Mouse (Mus musculus) forebrain, embryonic 12.5 days (tissue): Measurements from ENCODE around the gene Plce1. TPM values are rescaled to one million over a fixed set of nuclear protein-coding genes. Genes with fewer than 3 reads are reported as not detected.
A peak's percentile ranks its signal among the peaks of the same experiment; 100 is the strongest.

ENCODE experiments used
- ATAC-seq: fragments of 200-750 bp; cut with Nextera tagmentation; 2 replicates; pipeline ENCODE4 v1.8.0; 2017; ENCODE audit warnings: moderate TSS enrichment; ENCODE audit not compliant: low FRiP score
- H3K27ac ChIP-seq: fragments of 300-500 bp; sonication (generic); 2 replicates; pipeline ENCODE4 v1.5.1; 2016; ENCODE audit warnings: mild to moderate bottlenecking
- H3K27me3 ChIP-seq: fragments of 300-500 bp; sonication (generic); 2 replicates; pipeline ENCODE4 v1.6.1; 2016; ENCODE audit warnings: mild to moderate bottlenecking
- H3K36me3 ChIP-seq: fragments of 300-500 bp; sonication (generic); replicated peaks from 2 replicates; pipeline ENCODE4 v1.6.1; 2016; ENCODE audit warnings: mild to moderate bottlenecking
- H3K4me1 ChIP-seq: fragments of 300-500 bp; sonication (generic); 2 replicates; pipeline ENCODE4 v1.6.1; 2016
- H3K4me2 ChIP-seq: fragments of 300-500 bp; sonication (generic); 2 replicates; pipeline ENCODE4 v1.6.1; 2016; ENCODE audit warnings: mild to moderate bottlenecking, moderate library complexity
- H3K4me3 ChIP-seq: fragments of 300-500 bp; sonication (generic); replicated peaks from 2 replicates; pipeline ENCODE4 v1.5.1; 2016; ENCODE audit warnings: mild to moderate bottlenecking
- H3K9ac ChIP-seq: fragments of 300-500 bp; sonication (generic); 2 replicates; pipeline ENCODE4 v1.6.1; 2016; ENCODE audit warnings: mild to moderate bottlenecking
- H3K9me3 ChIP-seq: fragments of 300-500 bp; sonication (generic); 2 replicates; pipeline ENCODE4 v1.6.1; 2016
- WGBS: fragments of 180-500 bp; shearing (Covaris S2); methylation state at CpG from one replicate; pipeline ENCODE4 v1.1.7; 2016; 5-methylcytosine and 5-hydroxymethylcytosine counted together
- polyA plus RNA-seq: library from polyadenylated mRNA; unstranded; fragments of >200 nt; fragmentation: Nextera tagmentation; extraction: Ambion mirVana; gene quantifications from 2 replicates; pipeline ENCODE4 v1.2.1, GENCODE M21; 2016

Gene Plce1
- polyA plus RNA-seq, 1 experiment from 2014 or later = 6.2 TPM

DNA sequence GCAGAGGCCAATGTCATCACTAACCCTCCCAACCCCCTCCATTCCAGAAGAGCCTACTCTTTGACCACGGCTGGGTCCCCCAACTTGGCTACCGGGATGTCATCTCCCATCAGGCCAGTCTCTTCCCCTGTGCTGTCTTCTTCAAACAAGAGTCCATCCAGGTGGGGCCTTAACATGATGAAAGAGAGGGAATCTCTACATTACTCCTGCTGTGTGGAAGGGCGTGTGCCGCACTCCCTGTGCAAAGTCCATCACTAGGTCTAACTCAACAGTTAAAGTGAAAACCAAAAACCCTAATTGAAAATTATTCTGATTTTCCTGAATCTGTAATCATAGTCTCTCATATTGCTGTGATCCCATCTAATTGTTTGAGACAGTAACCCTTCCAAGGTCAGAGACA is 240.9 kb downstream of the Plce1 start:
- H3K4me2 ChIP-seq = no peak overlapping the region
- no peaks in the 10 kb centered on the region for H3K4me1 ChIP-seq
- H3K9me3 ChIP-seq = no peaks in the 10 kb centered on the region
- no peaks in the 10 kb centered on the region for H3K27me3 ChIP-seq
- H3K27ac ChIP-seq = no peak overlapping the region
- no peak for ATAC-seq
- WGBS = 93% methylated on average over 4 of the region's 4 CpGs
- H3K36me3 ChIP-seq = no peaks in the 10 kb centered on the region
- H3K9ac ChIP-seq = no peak overlapping the region
- no peak overlapping the region for H3K4me3 ChIP-seq

DNA sequence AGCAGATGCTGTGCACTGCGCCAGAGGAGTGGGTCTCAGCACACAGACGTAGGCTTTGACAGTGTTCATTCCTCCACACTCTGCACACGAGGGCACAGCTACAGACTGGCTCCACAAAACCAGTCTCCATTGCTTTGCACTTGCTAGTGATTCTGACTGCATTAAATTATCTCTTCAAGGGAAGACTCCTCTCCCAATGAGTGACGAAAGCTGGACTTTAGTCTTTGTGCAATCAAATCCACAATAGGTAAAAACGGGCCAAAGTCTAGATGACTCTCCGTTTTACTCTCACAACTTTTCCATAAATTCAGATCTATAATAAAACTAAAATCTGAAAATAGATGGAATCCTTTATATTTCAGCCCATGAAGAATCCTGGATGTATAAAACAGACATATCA is 242.1 kb downstream of the Plce1 start:
- no peak for ATAC-seq
- Histone ChIP-seq H3K27me3 (no peaks in the 10 kb centered on the region), H3K4me1 (no peaks in the 10 kb centered on the region), H3K4me2 (no peak overlapping the region), H3K9me3 (no peaks in the 10 kb centered on the region), H3K27ac (no peak overlapping the region), H3K36me3 (no peaks in the 10 kb centered on the region), H3K9ac (no peak overlapping the region), H3K4me3 (no peak overlapping the region)
- WGBS = 81% methylated on average over 6 of the region's 6 CpGs

DNA sequence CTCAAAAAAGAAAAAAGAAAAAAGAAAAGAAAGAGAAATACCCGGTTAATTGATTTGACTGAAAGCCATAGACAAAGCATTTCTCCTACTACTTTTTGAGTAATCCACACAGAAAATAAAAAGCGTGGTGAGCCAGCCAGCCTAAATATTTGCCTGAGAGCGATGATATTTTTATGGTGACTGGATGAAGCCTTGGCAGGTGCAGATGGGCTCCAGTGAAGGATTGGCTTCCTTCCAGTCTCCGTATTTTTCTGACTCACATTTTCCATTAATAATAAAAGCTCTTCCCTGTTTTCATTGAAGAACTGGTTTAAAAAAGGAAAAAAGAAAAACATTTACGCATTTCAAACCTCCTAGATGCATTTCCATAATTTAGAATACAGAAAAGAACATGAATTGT is 243.1 kb downstream of the Plce1 start:
- H3K36me3 ChIP-seq = no peaks in the 10 kb centered on the region
- no peaks in the 10 kb centered on the region for H3K27me3 ChIP-seq
- H3K9ac ChIP-seq = no peak overlapping the region
- H3K4me3 ChIP-seq = no peak overlapping the region
- WGBS = 56% methylated on average over 5 of the region's 5 CpGs
- no peak for ATAC-seq
- H3K9me3 ChIP-seq = no peaks in the 10 kb centered on the region
- H3K27ac ChIP-seq = no peak overlapping the region
- H3K4me2 ChIP-seq = no peak overlapping the region
- H3K4me1 ChIP-seq = peaks cover 4% of the 10 kb centered on the region; the same call in 1 of the 2 replicates

DNA sequence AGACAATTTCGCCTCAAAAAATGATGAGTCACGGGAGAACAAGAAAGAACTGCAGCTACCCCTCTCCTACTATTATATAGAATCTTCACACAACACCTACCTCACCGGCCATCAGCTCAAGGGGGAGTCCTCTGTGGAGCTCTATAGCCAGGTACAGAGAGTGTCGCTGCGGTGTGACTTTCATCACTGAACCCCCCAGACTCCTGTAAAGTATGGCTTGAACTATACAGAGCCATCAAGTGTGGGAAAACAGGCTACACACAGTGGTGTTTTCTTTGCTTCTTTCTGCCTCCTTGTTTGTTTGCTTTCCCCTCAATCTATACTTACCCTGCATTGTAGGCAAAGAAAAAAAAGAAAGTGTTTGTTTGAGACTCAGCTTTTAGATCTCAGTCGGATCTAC is 247.9 kb downstream of the Plce1 start:
- Histone ChIP-seq H3K4me1 (peaks cover 9% of the 10 kb centered on the region), H3K27ac (no peak overlapping the region), H3K4me2 (no peak overlapping the region), H3K4me3 (no peak overlapping the region), H3K27me3 (no peaks in the 10 kb centered on the region), H3K9ac (no peak overlapping the region), H3K9me3 (no peaks in the 10 kb centered on the region), H3K36me3 (no peaks in the 10 kb centered on the region)
- WGBS = 69% methylated on average over 6 of the region's 6 CpGs
- no peak for ATAC-seq

DNA sequence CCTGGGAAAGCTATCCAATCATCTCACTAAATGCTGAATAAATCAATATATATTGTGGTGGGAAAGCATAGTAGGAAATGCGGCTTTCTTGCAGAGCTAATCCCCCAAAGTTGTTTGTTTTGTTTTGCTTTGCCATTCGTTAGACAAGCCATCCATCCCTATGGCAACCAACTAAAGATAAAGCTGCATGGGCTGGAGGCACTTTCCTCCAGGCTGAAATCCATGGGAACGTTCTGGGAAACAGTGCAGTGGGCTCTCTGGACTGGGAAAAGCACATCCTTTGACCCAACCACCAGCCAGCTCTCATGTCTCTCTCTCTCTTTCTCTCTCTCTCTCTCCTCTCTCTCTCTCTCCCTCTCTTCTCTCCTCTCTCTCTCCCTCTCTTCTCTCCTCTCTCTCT is 248.4 kb downstream of the Plce1 start:
- ATAC-seq = peak; percentile 51; the same call in 1 of the 2 replicates
- Histone ChIP-seq H3K27me3 (no peaks in the 10 kb centered on the region), H3K4me3 (no peak overlapping the region), H3K4me1 (peaks cover 9% of the 10 kb centered on the region), H3K4me2 (no peak overlapping the region), H3K9ac (no peak overlapping the region), H3K9me3 (no peaks in the 10 kb centered on the region), H3K36me3 (no peaks in the 10 kb centered on the region), H3K27ac (no peak overlapping the region)
- WGBS = 7% methylated on average over 3 of the region's 3 CpGs

DNA sequence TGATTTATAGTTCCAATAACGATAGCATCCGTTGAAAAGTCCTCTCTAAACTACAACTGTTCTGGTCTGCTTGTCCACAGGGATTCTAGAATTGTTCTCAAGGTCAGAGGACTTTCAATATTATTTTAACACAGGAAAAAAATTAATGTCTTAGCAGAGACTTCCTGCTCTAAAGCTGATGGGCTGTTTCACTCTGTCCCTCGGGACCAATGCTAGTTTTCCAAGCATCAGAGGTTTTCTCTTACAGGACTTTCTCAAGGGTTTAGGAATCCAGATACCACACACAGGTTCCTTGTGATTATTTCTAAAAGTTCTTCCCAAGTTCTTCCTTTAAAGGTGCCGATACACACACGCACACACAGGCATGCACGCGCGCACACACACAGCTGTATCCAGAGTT is 263.6 kb downstream of the Plce1 start:
- no peak for ATAC-seq
- no peak overlapping the region for H3K4me2 ChIP-seq
- no peaks in the 10 kb centered on the region for H3K27me3 ChIP-seq
- 86% methylated on average over 8 of the region's 8 CpGs for WGBS
- no peak overlapping the region for H3K9ac ChIP-seq
- H3K27ac ChIP-seq = no peak overlapping the region
- H3K9me3 ChIP-seq = no peaks in the 10 kb centered on the region
- no peaks in the 10 kb centered on the region for H3K4me1 ChIP-seq
- no peak overlapping the region for H3K4me3 ChIP-seq
- H3K36me3 ChIP-seq = no peaks in the 10 kb centered on the region

DNA sequence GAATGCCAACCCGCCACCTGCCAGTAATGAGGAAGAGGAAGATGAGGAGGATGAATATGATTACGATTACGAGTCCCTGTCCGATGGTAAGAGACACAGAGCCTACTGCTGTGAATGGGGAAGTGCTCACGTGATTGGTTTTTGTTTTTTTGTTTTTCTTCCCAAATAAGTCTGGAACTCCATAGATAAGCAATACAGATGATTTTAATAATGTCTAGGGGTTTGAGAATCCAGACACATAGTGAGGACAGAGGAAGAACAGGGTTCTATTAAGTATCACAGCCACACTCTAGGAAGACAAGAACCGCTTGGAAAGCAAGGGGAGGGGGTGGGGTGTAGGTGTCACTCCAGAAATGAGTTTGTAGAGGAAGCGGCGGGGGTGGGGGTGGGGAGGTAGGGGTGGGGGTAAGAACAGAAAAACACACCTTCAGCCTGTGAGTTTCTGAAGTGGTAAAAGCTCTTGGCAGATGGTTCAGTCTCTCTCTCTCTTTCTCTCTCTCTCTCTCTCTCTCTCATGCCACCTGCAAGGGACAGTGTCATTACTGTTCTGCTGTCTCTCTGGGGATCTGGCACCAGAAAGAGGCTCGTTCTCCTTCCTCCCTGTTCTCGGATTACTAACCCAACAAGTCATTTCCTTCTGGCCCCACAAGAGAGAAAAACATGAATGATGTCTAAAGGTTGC is 265.0 kb downstream of the Plce1 start:
- H3K4me2 ChIP-seq = no peak overlapping the region
- WGBS = 76% methylated on average over 10 of the region's 10 CpGs
- no peaks in the 10 kb centered on the region for H3K27me3 ChIP-seq
- no peak overlapping the region for H3K9ac ChIP-seq
- H3K36me3 ChIP-seq = no peaks in the 10 kb centered on the region
- no peak overlapping the region for H3K4me3 ChIP-seq
- H3K9me3 ChIP-seq = no peaks in the 10 kb centered on the region
- H3K4me1 ChIP-seq = no peaks in the 10 kb centered on the region
- no peak for ATAC-seq
- H3K27ac ChIP-seq = no peak overlapping the region

DNA sequence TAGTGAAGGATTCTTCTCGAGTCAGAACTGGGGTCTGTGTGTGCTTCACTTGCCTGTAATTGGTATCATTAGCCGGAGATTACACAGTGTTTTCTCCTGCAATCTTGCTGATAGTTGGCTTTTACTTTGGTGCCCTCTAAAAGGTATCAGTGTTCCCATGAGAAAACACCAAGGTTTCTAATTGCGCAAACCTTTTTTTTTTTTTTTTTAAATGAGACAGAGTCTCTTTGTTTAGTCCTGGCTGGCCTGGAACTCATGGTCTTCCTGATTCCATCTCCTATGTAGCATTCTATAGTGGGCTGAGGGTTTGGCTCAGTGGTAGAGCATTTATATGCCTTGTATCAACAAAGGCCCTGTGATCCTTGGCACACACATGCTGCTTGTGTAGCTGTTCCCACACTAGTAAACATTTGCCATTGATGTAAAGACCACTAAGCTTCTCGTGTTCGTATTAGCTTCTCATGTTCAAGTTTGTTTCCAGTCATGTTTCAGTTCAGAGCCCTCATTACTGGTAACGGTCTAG is 265.6 kb downstream of the Plce1 start:
- 70% methylated on average over 6 of the region's 6 CpGs for WGBS
- H3K9ac ChIP-seq = no peak overlapping the region
- no peaks in the 10 kb centered on the region for H3K4me1 ChIP-seq
- H3K4me2 ChIP-seq = no peak overlapping the region
- H3K36me3 ChIP-seq = no peaks in the 10 kb centered on the region
- ATAC-seq = no peak
- H3K9me3 ChIP-seq = no peaks in the 10 kb centered on the region
- H3K27ac ChIP-seq = no peak overlapping the region
- H3K27me3 ChIP-seq = no peaks in the 10 kb centered on the region
- H3K4me3 ChIP-seq = no peak overlapping the region

DNA sequence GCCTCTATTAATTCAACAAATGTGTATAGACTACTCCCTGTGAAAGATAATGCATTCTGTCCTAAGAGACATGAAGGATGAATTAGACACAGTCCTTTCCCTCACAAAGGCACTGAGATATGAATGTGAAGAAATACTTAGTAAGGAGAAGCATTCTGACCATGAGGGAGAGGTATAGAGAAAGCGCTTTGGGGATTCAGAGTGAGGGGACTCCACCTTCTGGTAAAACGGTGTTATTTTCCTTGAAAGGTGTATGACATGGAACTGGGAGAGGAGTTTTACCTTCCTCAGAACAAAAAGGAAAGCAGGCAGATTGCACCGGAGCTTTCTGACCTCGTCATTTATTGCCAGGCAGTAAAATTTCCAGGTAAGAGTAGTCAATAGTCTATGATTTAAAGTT is 269.3 kb downstream of the Plce1 start:
- Histone ChIP-seq H3K4me3 (no peak overlapping the region), H3K9ac (no peak overlapping the region), H3K27ac (no peak overlapping the region), H3K27me3 (no peaks in the 10 kb centered on the region), H3K9me3 (no peaks in the 10 kb centered on the region), H3K4me1 (no peaks in the 10 kb centered on the region), H3K4me2 (no peak overlapping the region), H3K36me3 (no peaks in the 10 kb centered on the region)
- WGBS = 70% methylated on average over 4 of the region's 4 CpGs
- ATAC-seq = no peak

DNA sequence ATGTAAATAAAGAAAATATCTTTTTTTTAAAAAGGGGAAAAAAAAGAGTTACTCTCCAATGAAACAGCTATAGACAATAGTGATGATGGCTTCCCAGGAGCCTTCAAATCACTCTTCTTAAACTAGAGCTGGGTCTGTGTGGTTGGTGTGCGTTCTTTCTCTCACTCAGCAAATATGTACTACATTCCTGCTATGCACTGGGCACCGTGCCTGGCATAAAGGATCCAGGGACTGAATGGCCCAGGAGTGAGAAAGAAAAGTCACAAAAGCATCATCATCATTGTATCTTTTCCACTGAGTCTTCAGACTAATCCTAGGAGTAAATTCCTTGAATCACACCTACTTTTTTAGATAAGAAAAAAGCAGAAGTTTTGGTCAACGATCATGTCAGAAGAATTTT is 276.3 kb downstream of the Plce1 start:
- 88% methylated on average over 3 of the region's 3 CpGs for WGBS

DNA sequence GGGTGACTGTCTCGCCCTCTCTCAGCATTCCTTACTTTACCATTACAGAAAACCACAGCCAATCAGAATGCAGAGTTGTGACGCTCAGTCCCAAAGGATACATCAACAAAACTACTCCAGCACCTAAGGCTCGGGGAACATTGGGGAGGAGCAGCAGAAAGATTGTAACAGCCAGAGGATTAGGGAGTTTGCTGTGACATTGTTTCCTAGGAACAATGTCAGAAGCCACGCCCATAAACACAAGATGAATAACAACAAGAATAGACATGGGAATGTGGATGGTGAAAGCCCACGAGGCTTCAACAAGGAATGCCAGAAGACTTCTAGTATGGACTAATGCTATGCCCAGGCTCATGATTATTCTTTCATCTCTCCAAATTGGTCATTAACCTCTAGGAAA is 277.1 kb downstream of the Plce1 start:
- Histone ChIP-seq H3K9me3 (no peaks in the 10 kb centered on the region), H3K4me1 (no peaks in the 10 kb centered on the region), H3K4me2 (no peak overlapping the region), H3K27ac (no peak overlapping the region), H3K27me3 (no peaks in the 10 kb centered on the region), H3K36me3 (no peaks in the 10 kb centered on the region), H3K4me3 (no peak overlapping the region), H3K9ac (no peak overlapping the region)
- 58% methylated on average over 5 of the region's 5 CpGs for WGBS
- no peak for ATAC-seq

More for the DNA sequence above, 276.3 kb downstream of the Plce1 start:
- Histone ChIP-seq H3K4me3 (no peak overlapping the region), H3K4me1 (no peaks in the 10 kb centered on the region), H3K9ac (no peak overlapping the region), H3K4me2 (no peak overlapping the region), H3K36me3 (no peaks in the 10 kb centered on the region), H3K9me3 (no peaks in the 10 kb centered on the region), H3K27ac (no peak overlapping the region), H3K27me3 (no peaks in the 10 kb centered on the region)
- ATAC-seq = no peak

DNA sequence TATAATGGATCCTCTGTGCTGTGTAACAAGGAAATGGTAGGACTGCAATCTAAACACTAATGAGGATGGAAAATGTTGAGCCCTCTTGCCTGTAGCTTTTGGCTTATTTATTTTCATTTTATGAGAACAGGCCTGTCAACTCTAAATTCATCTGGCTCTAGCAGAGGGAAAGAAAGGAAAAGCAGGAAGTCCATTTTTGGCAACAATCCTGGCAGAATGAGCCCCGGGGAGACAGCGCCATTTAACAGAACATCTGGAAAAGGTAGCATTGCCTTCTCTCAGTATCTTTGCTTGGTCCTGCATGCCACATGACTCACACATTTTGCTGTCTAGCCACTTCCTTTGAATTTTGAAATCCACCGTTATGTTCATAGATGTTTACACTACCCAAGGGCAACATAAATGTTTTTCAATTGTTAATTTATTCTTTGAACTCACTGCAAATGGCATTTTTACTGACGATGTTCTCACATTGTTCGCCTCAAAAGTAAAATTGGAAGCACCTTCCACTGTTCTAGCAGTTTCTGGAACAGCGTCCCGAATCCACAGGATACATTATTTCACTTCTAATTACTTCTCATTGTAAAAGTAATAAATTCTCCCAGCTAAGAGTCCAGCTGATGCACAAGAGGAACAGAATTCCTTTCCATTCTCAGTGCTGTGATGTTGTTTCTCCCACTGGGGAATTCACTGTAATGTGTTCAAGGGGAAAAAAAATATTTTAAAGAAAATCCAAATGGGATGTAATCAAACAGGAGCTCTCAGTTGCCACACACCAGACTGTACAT is 278.0 kb downstream of the Plce1 start:
- ATAC-seq = no peak
- Histone ChIP-seq H3K36me3 (no peaks in the 10 kb centered on the region), H3K27me3 (no peaks in the 10 kb centered on the region), H3K9ac (no peak overlapping the region), H3K4me3 (no peak overlapping the region), H3K4me2 (no peak overlapping the region), H3K27ac (no peak overlapping the region), H3K9me3 (no peaks in the 10 kb centered on the region), H3K4me1 (no peaks in the 10 kb centered on the region)
- WGBS = 88% methylated on average over 7 of the region's 7 CpGs

DNA sequence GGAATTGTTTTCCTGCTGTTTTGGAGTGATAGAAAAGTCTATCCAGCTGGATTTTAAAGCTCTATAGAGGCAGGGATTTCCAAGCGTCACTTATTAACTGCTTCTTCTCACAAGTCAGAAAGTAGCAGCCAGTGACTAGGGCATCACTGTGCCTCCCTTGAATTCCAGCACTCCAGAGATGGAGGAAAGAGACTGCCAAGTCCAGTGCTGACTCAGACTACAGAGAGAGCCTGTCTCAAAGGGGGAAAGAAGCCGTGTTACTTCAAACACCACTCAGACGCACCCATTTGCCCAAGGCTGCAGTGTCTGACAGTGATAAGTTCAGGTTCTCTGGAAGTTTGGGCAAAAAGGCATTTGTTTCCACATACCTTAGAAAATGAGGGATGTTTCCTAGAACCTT is 279.5 kb downstream of the Plce1 start:
- Histone ChIP-seq H3K9me3 (no peaks in the 10 kb centered on the region), H3K4me1 (no peaks in the 10 kb centered on the region), H3K9ac (no peak overlapping the region), H3K36me3 (no peaks in the 10 kb centered on the region), H3K27ac (no peak overlapping the region), H3K4me2 (no peak overlapping the region), H3K27me3 (no peaks in the 10 kb centered on the region), H3K4me3 (no peak overlapping the region)
- no peak for ATAC-seq
- 87% methylated on average over 3 of the region's 3 CpGs for WGBS
